In the genomic region with DNA sequence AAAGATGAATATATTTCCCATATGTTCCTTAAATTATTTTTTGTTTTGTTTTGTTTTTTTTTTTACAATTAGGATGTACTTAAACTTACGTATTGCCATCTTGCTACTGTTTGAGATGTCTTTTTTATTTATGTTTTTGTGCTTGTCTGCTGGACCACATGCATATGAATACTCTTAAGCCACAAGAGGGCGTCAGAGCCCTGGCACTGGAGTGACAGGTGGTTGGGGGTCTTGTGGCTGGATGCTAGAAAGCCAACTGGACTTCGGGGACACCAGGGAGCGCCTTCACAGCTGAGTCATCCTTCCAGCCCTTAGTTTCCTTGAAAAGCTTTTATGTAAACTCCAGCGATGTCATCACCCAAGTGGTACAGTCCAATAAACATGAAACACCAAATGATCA, we compare ENCODE assay signal across 11 mouse cellular contexts. TPM values are rescaled to one million over a fixed set of nuclear protein-coding genes. Genes with fewer than 3 reads are reported as not detected.
DNase-seq lines count a peak whose midpoint lies in the region; ATAC-seq and TF ChIP-seq lines count a peak whose summit lies in the region.
"Had no signal": no experiment of that assay in that cellular context is flagged by ENCODE, and none has a peak within 500 bp of the region (broad histone marks: within the 10 kb centered on the region; RNA-seq: fewer than 3 reads in every experiment).

No protein-coding gene starts in this region.

- intact Hi-C loops in heart, postnatal 14 days (cut with DNase I) = no loop called here

- no peak for ATAC-seq in heart, postnatal 0 days (ENCODE audit: insufficient read depth, low read depth)
- no peak for ATAC-seq in midbrain, embryonic 14.5 days (ENCODE audit: low FRiP score, low TSS enrichment)
- ATAC-seq in midbrain, embryonic 15.5 days (replicated peaks) = no peak

- H3K36me3 ChIP-seq in heart, postnatal 0 days (replicated peaks; ENCODE audit: control insufficient read depth, insufficient read depth, low read length) = peaks cover 71% of the 10 kb centered on the region
- H3K36me3 ChIP-seq in midbrain, embryonic 14.5 days (ENCODE audit: control insufficient read depth, insufficient read depth, low read length) = peaks cover 69% of the 10 kb centered on the region
- peaks cover 23% of the 10 kb centered on the region; the same call in 1 of the 2 replicates for H3K36me3 ChIP-seq in midbrain, embryonic 15.5 days (replicated peaks)

- H3K4me1 ChIP-seq in heart, postnatal 0 days (ENCODE audit: control insufficient read depth, insufficient read depth) = 0 out of 2 replicates have a peak, but pooled peaks cover 4% of the 10 kb centered on the region
- H3K4me1 ChIP-seq in midbrain, embryonic 14.5 days (ENCODE audit: control insufficient read depth, insufficient read depth, low read length) = no peaks in the 10 kb centered on the region
- peaks cover 4% of the 10 kb centered on the region; the same call in 1 of the 2 replicates for H3K4me1 ChIP-seq in midbrain, embryonic 15.5 days
- H3K4me1 ChIP-seq in bone marrow, adult 2 months (ENCODE audit: control insufficient read depth, insufficient read depth, low read length) = no peaks in the 10 kb centered on the region

- DNase-seq in heart, postnatal 0 days (ENCODE audit: low spot score) = no peak
- DNase-seq in heart, postnatal 14 days = no peak
- DNase-seq in midbrain, embryonic 14.5 days = peak; percentile 73
- peak; percentile 76 for DNase-seq in retina, embryonic 14.5 days (ENCODE audit: low spot score)
- no peak for DNase-seq in heart, adult 8-10 months (ENCODE audit: low spot score)
- no peak for DNase-seq in adrenal gland, adult (ENCODE audit: inconsistent age in 2 of 2, low spot score in 1 of 2)

- no peak overlapping the region for H3K9ac ChIP-seq in heart, postnatal 0 days (replicated peaks; ENCODE audit: low read depth, low read length)
- no peak overlapping the region for H3K9ac ChIP-seq in midbrain, embryonic 14.5 days (replicated peaks; ENCODE audit: low read length)
- no peak overlapping the region for H3K9ac ChIP-seq in midbrain, embryonic 15.5 days
- H3K9ac ChIP-seq: embryonic facial prominence, embryonic 12.5 days had no signal

- H3K4me3 ChIP-seq in heart, postnatal 0 days (ENCODE audit: low read depth, low read length) = no peak overlapping the region
- H3K4me3 ChIP-seq in midbrain, embryonic 14.5 days (replicated peaks; ENCODE audit: low read depth, low read length) = no peak overlapping the region
- H3K4me3 ChIP-seq in midbrain, embryonic 15.5 days = no peak overlapping the region
- H3K4me3 ChIP-seq in bone marrow, adult 2 months (replicated peaks; ENCODE audit: control insufficient read depth, low read depth, low read length) = no peak overlapping the region
- H3K4me3 ChIP-seq: embryonic facial prominence, embryonic 12.5 days; megakaryocyte, embryonic 14.5 days had no signal

- no peaks in the 10 kb centered on the region for H3K27me3 ChIP-seq in heart, postnatal 0 days (ENCODE audit: control insufficient read depth, insufficient read depth, low read length)
- no peaks in the 10 kb centered on the region for H3K27me3 ChIP-seq in midbrain, embryonic 14.5 days (ENCODE audit: control insufficient read depth, insufficient read depth, low read length)
- H3K27me3 ChIP-seq in midbrain, embryonic 15.5 days (replicated peaks) = no peaks in the 10 kb centered on the region
- H3K27me3 ChIP-seq: embryonic facial prominence, embryonic 12.5 days; megakaryocyte, embryonic 14.5 days had no signal

- TF ChIP-seq CTCF in heart, postnatal 0 days (IDR thresholded peaks at IDR 0.05; ENCODE audit: low read depth) = peak; percentile 50
- TF ChIP-seq CTCF in bone marrow, adult 2 months (IDR thresholded peaks at IDR 0.05; ENCODE audit: control insufficient read depth, insufficient read depth, low read length) = peak; percentile 8; the same call in 1 of the 2 replicates

- no peaks in the 10 kb centered on the region for H3K9me3 ChIP-seq in heart, postnatal 0 days (replicated peaks; ENCODE audit: control insufficient read depth, low read length)
- no peaks in the 10 kb centered on the region for H3K9me3 ChIP-seq in midbrain, embryonic 14.5 days (ENCODE audit: control insufficient read depth, low read length)
- no peaks in the 10 kb centered on the region for H3K9me3 ChIP-seq in midbrain, embryonic 15.5 days
- H3K9me3 ChIP-seq: embryonic facial prominence, embryonic 12.5 days; megakaryocyte, embryonic 14.5 days had no signal

- TF ChIP-seq EP300 in heart, postnatal 0 days (IDR thresholded peaks at IDR 0.05; ENCODE audit: low read depth) = no peak

- TF ChIP-seq POLR2A in bone marrow, adult 2 months (IDR thresholded peaks at IDR 0.05; ENCODE audit: borderline replicate concordance, control insufficient read depth, low read depth, low read length) = no peak

- WGBS in heart, postnatal 0 days = 57% methylated on average over 5 of the region's 5 CpGs
- 56% methylated on average over 5 of the region's 5 CpGs for WGBS in midbrain, embryonic 14.5 days
- WGBS in midbrain, embryonic 15.5 days = 59% methylated on average over 5 of the region's 5 CpGs
- WGBS in bone marrow, adult 2 months = 80% methylated on average over 5 of the region's 5 CpGs

- no peak overlapping the region for H3K4me2 ChIP-seq in heart, postnatal 0 days (ENCODE audit: low read depth, low read length)
- no peak overlapping the region for H3K4me2 ChIP-seq in midbrain, embryonic 14.5 days (ENCODE audit: low read length)
- H3K4me2 ChIP-seq in midbrain, embryonic 15.5 days = no peak overlapping the region
- H3K4me2 ChIP-seq: embryonic facial prominence, embryonic 12.5 days had no signal

- H3K27ac ChIP-seq in heart, postnatal 0 days (ENCODE audit: low read depth) = no peak overlapping the region
- H3K27ac ChIP-seq in midbrain, embryonic 14.5 days (replicated peaks; ENCODE audit: low read depth, low read length) = no peak overlapping the region
- H3K27ac ChIP-seq in midbrain, embryonic 15.5 days = no peak overlapping the region
- no peak overlapping the region for H3K27ac ChIP-seq in bone marrow, adult 2 months (ENCODE audit: control insufficient read depth, insufficient read depth, low read depth, low read length, poor library complexity)
- H3K27ac ChIP-seq: embryonic facial prominence, embryonic 12.5 days had no signal

RNA-seq across cellular contexts. Expression of a gene that starts 13.2 kb away (rescaled TPM):
- total RNA-seq in heart, postnatal 0 days (2014; rRNA removed; ENCODE audit: low replicate concordance) = 12.2 and 18.4 TPM in 2 replicates
- polyA plus RNA-seq in heart, postnatal 0 days (2015; fragmentation: Nextera tagmentation; extraction: Ambion mirVana) = 15.1 and 18.1 TPM in 2 replicates
- 10 to 100 TPM; 26.1 to 26.5 TPM for total RNA-seq in heart, postnatal 14 days (2021)
- 24.6 and 27.7 TPM in 2 replicates for polyA plus RNA-seq in midbrain, embryonic 14.5 days (2014; fragmentation: Nextera tagmentation; extraction: Ambion mirVana)
- 25.3 and 27.3 TPM in 2 replicates for polyA plus RNA-seq in midbrain, embryonic 15.5 days (2015; fragmentation: Nextera tagmentation; extraction: Ambion mirVana)
- polyA plus RNA-seq in bone marrow, adult 2 months (2011; ENCODE audit: insufficient read depth, insufficient read length, low replicate concordance, missing spikeins) = 5.1 and 11.6 TPM in 2 replicates
- total RNA-seq in heart, adult 8-10 months (2022) = 10 to 100 TPM; 24.7 to 29.3 (median 27.4) TPM

RNA-seq across cellular contexts. Expression of a gene that starts 17.2 kb away (rescaled TPM):
- 0.97 TPM in 1 of 2 replicates, not detected in the other for total RNA-seq in heart, postnatal 0 days (2014; rRNA removed; ENCODE audit: low replicate concordance)
- 0.05 and 0.10 TPM in 2 replicates for polyA plus RNA-seq in heart, postnatal 0 days (2015; fragmentation: Nextera tagmentation; extraction: Ambion mirVana)
- total RNA-seq in heart, postnatal 14 days (2021) = under 1 TPM in 1 of 2 experiments, not detected in 1; 0.05 TPM
- 0.27 and 0.63 TPM in 2 replicates for polyA plus RNA-seq in midbrain, embryonic 14.5 days (2014; fragmentation: Nextera tagmentation; extraction: Ambion mirVana)
- polyA plus RNA-seq in midbrain, embryonic 15.5 days (2015; fragmentation: Nextera tagmentation; extraction: Ambion mirVana) = 0.72 and 0.88 TPM in 2 replicates
- polyA plus RNA-seq in bone marrow, adult 2 months (2011; ENCODE audit: insufficient read depth, insufficient read length, low replicate concordance, missing spikeins) = not detected in 2 replicates
- not detected for total RNA-seq in heart, adult 8-10 months (2022)
- total RNA-seq: granulocyte monocyte progenitor cell, adult 5-6 weeks had no signal

Comparison
In these comparisons a context has a peak if more than half of its experiments do, and no peak if none do; other contexts are left out.
1. DNase-seq: peak in midbrain, embryonic 14.5 days (single experiment) and retina, embryonic 14.5 days (single experiment); none in heart, postnatal 0 days (single experiment), heart, postnatal 14 days (0 of 2), heart, adult 8-10 months (single experiment) and adrenal gland, adult (0 of 2).